Mouse (Mus musculus) CD8-positive naive resting alpha-beta T cell, adult 2 months (primary cell): ENCODE data around the gene Fam32a.

Source experiments
- DNase-seq, 2 experiments: peaks; one replicate each; pipeline ENCODE4 v3.0.0; 2022; ENCODE audit warnings: low read depth in 2 of 2, low spot score in 2 of 2

The Fam32a gene

DNA sequence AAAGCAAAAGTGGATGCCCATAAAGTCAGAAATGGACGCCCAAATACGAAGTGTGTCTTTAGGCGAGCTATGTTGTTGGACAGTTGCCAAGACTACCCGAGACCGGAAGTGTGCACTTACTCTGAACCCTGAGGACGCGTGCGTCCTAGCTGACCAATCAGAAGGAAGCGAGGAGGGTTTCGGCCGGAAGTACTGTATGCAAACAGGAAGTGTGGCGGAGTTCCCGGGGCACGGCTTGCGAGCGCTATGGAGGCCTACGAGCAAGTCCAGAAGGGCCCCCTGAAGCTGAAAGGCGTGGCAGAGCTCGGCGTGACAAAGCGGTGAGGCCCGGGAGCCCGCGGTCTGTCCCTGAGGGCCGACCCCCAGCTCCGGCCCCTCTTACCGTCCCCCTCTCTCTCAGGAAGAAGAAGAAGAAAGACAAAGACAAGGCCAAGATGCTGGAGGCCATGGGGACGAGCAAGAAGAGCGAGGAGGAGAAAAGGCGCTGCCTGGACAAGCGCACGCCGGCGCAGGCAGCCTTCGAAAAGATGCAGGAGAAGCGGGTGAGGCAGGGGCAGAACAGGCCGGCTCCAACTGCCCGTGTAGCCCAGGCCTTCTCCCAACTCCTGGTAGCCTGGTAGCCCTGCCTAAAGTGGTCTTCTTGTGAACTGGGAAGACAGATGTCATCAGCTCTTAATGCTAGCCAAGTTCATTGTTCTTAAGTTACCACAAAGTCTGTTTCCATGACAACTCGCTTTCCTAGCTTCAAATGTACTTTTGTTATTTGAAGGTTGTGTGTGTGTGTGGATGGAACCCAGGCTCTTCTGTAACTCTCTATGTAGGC lies at the start of gene Fam32a:
Gene Fam32a (plus strand): TSS at position 190 of the 823 bp plus-strand sequence.
- peak; percentile 80 to 81 for DNase-seq

GRCm38 (mm10) chr8:72177346-72177925 lies 42.1 kb upstream of the Fam32a start:
- peak; percentile 67 to 79 for DNase-seq

GRCm38 (mm10) chr8:72183554-72184202 lies 35.9 kb upstream of the Fam32a start:
- no peak for DNase-seq

DNA sequence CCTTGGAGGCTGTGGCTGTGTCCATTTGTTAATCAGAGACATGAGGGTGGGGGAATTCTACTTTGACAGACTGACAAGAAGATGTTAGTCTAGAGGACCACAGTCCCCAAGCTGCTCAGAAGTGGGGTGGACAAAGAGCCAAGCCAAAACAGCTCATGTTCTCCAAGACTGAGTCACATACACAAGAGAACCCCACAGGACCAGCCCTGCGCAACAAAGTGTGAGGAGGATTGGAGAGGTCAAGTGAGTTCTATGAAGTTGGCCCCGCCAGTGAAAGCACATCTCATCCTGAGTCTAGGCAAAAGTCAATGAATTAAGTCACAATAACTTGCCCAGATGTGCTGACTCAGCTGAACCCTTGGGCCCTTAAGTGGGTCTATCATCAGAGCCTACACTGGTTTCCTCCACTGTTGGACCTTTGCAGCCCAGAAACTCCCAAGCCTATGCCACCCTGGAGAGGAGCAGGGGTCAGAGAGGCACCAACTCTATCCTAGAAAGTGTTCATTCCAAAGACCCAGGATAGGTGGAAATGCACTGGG lies 31.7 kb upstream of the Fam32a start:
- DNase-seq: no peak

- peak; percentile 69 to 84 for DNase-seq
Measured at GRCm38 (mm10) chr8:72189417-72190214, 29.9 kb upstream of the Fam32a start, which contains the start of gene Hsh2d. TSS of gene Hsh2d (plus strand) at chr8:72189638.

DNA sequence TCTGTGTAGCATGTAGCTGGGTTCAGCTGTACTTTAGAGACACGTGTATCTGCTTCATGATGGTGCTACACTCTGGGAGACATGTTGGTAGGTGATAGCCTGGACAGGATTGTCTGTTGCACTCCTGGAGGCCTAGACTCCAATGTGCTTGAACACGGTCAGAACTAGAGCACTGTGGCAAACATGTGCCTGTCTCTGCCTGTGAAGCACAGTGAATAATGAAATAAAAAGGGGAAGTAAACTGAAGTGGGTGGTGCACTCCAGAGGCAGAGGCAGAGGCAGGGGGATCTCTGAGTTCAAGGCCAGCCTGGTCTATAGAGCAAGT lies 29.4 kb upstream of the Fam32a start:
- DNase-seq: no peak

DNA sequence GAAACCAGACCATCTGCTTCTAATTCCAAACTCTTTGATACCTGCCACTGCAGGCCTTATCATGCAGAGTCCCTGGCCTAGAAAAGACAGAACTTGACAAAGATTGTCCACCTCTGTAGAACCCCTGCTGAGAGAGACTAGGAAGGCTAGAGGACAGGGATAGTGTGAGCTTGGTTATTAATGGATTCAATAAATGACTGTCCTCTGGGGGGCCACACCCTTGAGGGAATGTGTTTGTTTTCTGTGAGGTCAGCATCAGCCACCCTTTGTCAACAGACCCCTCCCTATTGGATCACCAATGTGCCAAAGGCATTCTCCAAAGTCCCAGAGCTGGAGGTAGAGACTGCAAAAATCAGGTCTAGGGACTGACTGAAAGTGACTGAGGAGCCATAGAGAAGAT lies 27.5 kb upstream of the Fam32a start:
- DNase-seq: no peak

GRCm38 (mm10) chr8:72197997-72198396 lies 21.5 kb upstream of the Fam32a start:
- DNase-seq: no peak

GRCm38 (mm10) chr8:72208582-72208981 lies 10.9 kb upstream of the Fam32a start:
- DNase-seq: no peak

DNA sequence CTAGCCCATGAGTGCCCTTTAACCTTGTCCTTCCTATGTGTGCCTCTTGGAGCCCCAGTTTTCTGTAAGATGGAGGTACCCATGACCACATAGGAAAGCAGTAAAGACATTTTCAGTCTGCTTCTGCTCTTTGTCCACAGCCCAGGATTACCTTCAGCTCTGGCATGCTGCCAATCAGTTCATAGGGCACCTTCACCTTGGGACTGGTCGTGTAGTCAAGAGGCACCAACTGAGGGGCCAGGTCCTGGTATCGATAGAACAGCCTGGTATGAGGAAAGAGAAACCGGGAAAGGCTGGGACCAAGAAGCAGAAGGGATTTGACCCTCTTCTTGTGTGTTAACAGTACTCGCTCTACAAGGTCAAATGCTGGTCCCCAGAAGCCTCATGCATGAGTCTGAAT lies 9.3 kb upstream of the Fam32a start:
- no peak for DNase-seq

DNA sequence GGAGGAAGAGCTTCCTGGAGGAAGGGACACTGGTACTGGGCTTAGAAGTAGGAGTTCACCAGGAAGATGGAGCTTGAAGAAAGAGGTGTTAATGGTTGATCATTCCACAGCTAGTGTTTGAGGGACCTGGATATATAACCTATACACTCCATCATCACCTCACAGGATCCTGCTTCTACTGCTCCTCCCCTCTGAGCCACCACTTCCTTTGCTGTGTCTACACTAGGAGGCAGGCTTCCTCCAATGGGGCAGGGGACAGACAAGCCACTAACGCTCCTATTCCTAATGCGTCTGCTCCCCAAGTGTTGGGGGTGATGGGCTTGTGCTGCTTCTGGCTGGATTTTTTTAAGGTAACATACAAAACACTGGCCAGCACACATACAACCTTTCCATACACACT lies 8.8 kb upstream of the Fam32a start:
- DNase-seq: no peak

DNA sequence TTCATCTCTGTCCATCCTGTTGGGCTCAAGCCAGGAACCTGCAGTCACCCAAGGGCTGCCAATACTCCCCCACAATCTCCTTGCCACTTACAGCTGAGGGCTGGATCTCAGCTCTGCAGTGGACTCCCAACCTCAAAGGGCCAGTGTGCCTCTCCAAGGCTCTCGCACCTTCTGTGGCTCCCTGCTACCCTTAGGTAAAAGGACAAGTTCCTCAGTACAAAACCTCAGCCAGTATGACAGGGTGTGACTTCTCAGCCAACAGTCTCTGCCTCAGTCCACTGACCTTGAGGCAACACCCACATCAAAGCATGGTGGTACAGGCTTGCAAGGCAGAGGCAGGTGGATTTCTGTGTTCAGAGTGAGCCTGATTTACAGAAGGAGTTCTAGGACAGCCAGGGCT lies 7.7 kb upstream of the Fam32a start:
- DNase-seq: no peak

DNA sequence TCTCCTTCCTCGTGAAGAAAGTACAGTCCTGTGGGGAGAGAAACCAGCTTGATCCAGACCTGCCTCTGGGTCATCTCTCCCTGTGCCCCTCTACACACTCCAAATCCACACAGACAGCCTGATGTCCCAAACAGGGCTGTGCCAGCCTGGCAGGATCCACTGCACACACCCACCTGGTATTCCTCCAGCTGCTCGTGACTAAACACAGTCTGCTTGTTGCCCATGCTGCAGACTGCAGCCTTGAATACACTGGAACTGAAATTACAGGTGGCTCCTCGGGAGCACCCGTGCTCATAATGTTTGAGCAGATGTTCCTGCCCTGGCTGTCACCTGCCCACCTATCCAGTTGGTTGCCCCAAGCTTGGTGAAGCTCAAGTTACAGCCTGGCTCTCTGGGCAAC lies 6.8 kb upstream of the Fam32a start, which contains the start of gene Cib3:
Gene Cib3 (minus strand): TSS at position 87 of the 400 bp plus-strand sequence.
- DNase-seq: no peak

GRCm38 (mm10) chr8:72213536-72213935 lies 6.0 kb upstream of the Fam32a start, which contains the start of gene Gm11034:
TSS of gene Gm11034 (minus strand) at chr8:72213636.
- DNase-seq: no peak

GRCm38 (mm10) chr8:72215060-72215459 lies 4.5 kb upstream of the Fam32a start:
- DNase-seq: peak; percentile 47 to 52

- DNase-seq: peak; percentile 19 to 26
Measured at GRCm38 (mm10) chr8:72215871-72216270, 3.7 kb upstream of the Fam32a start.

GRCm38 (mm10) chr8:72218781-72219540 lies 569 bp upstream of the Fam32a start:
- no peak for DNase-seq

DNA sequence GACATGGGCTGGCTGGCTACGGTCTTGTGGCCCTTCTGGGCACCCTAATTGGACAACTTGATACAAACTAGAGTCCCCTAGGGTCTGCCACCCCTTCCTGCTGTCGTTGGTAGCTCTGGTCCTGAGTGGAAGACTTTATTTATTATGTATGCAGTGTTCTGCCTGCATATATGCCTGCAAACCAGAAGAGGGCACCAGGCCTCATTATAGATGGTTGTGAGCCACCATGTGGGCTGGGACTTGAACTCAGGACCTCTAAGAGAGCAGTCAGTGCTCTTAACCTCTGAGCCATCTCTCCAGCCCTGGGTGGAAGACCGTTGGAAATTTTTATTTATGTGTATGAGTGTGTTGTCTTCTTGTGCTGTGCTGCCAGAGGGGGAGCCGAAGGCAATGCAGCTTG lies 1.2 kb downstream of the Fam32a start:
- no peak for DNase-seq

DNA sequence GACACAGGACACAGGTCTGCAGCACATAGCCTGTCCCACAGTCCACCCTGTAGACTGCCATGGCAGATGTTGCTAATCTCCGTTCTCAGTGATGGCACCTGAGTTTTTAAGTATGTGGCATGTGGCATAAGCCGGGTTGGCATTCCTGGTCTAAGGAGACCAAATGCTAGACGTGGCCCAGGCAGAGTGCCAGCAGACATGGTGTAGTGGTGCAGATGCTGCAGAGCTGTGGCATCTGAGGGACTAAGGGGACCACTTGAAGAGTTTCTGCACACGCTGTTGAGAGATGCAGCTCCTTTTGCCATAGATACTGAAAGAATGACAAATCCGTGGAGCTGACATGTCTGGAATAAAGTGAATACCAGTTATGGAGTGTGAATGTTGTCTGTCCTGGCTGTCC lies 3.1 kb downstream of the Fam32a start:
- DNase-seq: no peak
